Mouse (Mus musculus) limb, embryonic 13.5 days (tissue): Measurements from ENCODE around the gene Trp53tg5. TPM values are rescaled to one million over a fixed set of nuclear protein-coding genes. Genes with fewer than 3 reads are reported as not detected.

Experiments used
- ATAC-seq: fragments of 200-750 bp; cut with Nextera tagmentation; 2 replicates; pipeline ENCODE4 v1.8.0; 2017; ENCODE audit warnings: low read depth, moderate number of reproducible peaks, moderate TSS enrichment; ENCODE audit not compliant: low FRiP score
- H3K27ac ChIP-seq: fragments of 300-500 bp; sonication (generic); 2 replicates; pipeline ENCODE4 v1.5.1; 2015; ENCODE audit warnings: inconsistent platforms, mild to moderate bottlenecking, moderate library complexity
- H3K27me3 ChIP-seq: fragments of 300-500 bp; sonication (generic); 2 replicates; pipeline ENCODE4 v1.6.1; 2015; ENCODE audit warnings: mild to moderate bottlenecking, inconsistent platforms
- H3K36me3 ChIP-seq: fragments of 300-500 bp; sonication (generic); 2 replicates; pipeline ENCODE4 v1.6.1; 2015; ENCODE audit warnings: inconsistent platforms, mild to moderate bottlenecking, moderate library complexity
- H3K4me1 ChIP-seq: fragments of 300-500 bp; sonication (generic); 2 replicates; pipeline ENCODE4 v1.6.1; 2015; ENCODE audit warnings: inconsistent platforms
- H3K4me2 ChIP-seq: fragments of 300-500 bp; sonication (generic); replicated peaks from 2 replicates; pipeline ENCODE4 v1.6.1; 2015; ENCODE audit warnings: inconsistent platforms, mild to moderate bottlenecking, moderate library complexity
- H3K4me3 ChIP-seq: fragments of 300-500 bp; sonication (generic); 2 replicates; pipeline ENCODE4 v1.5.1; 2015; ENCODE audit warnings: moderate library complexity, mild to moderate bottlenecking, inconsistent platforms
- H3K9ac ChIP-seq: fragments of 300-500 bp; sonication (generic); 2 replicates; pipeline ENCODE4 v1.6.1; 2015; ENCODE audit warnings: mild to moderate bottlenecking, inconsistent platforms
- H3K9me3 ChIP-seq: fragments of 300-500 bp; sonication (generic); 2 replicates; pipeline ENCODE4 v1.6.1; 2016; ENCODE audit warnings: inconsistent platforms
- WGBS: fragments of 180-500 bp; shearing (Covaris S2); methylation state at CpG from one replicate; pipeline ENCODE4 v1.1.7; 2015; 5-methylcytosine and 5-hydroxymethylcytosine counted together
- polyA plus RNA-seq: library from polyadenylated mRNA; unstranded; fragments of >200 nt; fragmentation: Nextera tagmentation; extraction: Ambion mirVana; gene quantifications from 2 replicates; pipeline ENCODE4 v1.2.1, GENCODE M21; 2015

The Trp53tg5 gene
- polyA plus RNA-seq, 1 experiment from 2014 or later: not detected

GRCm38 (mm10) chr2:164512121-164512909 lies 38.8 kb upstream of the Trp53tg5 start:
- H3K4me3 ChIP-seq: no peak overlapping the region
- WGBS: 65% methylated on average over 11 of the region's 14 CpGs
- H3K9me3 ChIP-seq: peaks cover 6% of the 10 kb centered on the region; the same call in 1 of the 2 replicates
- no peak for ATAC-seq
- H3K9ac ChIP-seq: no peak overlapping the region
- H3K4me1 ChIP-seq: no peaks in the 10 kb centered on the region
- H3K4me2 ChIP-seq: no peak overlapping the region
- H3K27me3 ChIP-seq: no peaks in the 10 kb centered on the region
- no peak overlapping the region for H3K27ac ChIP-seq
- peaks cover 6% of the 10 kb centered on the region; the same call in 1 of the 2 replicates for H3K36me3 ChIP-seq

DNA sequence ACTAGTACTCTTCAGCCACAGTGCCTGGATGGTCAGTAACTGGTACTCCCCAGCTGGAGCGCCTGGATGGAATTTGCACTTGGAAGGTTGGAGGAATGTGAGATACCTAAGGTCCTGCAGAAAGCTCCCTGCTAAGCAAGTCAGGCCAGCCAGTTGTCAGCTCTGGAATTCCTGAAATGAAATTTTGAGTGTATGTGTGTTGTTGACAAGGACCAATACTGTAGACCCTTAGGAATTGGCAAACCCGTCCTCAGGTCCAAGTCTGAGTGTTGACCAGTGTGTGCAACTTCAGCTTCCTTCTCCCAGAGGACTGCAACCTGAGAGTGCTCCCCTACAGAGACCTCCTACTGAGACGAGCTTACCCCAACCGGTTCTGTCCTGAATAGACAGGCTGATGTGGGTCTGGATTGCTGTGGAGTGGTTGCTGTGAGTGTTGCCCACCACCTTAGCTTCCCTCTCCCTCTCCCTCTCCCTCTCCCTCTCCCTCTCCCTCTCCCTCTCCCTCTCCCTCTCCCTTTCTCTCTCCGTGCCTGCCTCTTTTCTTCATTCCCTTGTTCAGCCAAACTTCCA lies 37.2 kb upstream of the Trp53tg5 start:
- H3K36me3 ChIP-seq: peaks cover 22% of the 10 kb centered on the region
- 28% methylated on average over 5 of the region's 5 CpGs for WGBS
- H3K27ac ChIP-seq: no peak overlapping the region
- no peaks in the 10 kb centered on the region for H3K4me1 ChIP-seq
- H3K4me3 ChIP-seq: no peak overlapping the region
- H3K27me3 ChIP-seq: no peaks in the 10 kb centered on the region
- no peak for ATAC-seq
- H3K4me2 ChIP-seq: no peak overlapping the region
- H3K9me3 ChIP-seq: no peaks in the 10 kb centered on the region
- H3K9ac ChIP-seq: no peak overlapping the region

- 84% methylated on average over 19 of the region's 19 CpGs for WGBS
- H3K4me2 ChIP-seq: no peak overlapping the region
- H3K36me3 ChIP-seq: peaks cover 51% of the 10 kb centered on the region
Measured at GRCm38 (mm10) chr2:164507811-164508210, 34.3 kb upstream of the Trp53tg5 start.

GRCm38 (mm10) chr2:164505619-164506347 lies 32.3 kb upstream of the Trp53tg5 start:
- ATAC-seq: no peak
- H3K9me3 ChIP-seq: peaks cover 14% of the 10 kb centered on the region; the same call in 1 of the 2 replicates
- 95% methylated on average over 4 of the region's 4 CpGs for WGBS

More at GRCm38 (mm10) chr2:164507811-164508210, 34.3 kb upstream of the Trp53tg5 start:
- Histone ChIP-seq H3K27me3 (no peaks in the 10 kb centered on the region), H3K9ac (no peak overlapping the region), H3K4me3 (no peak overlapping the region), H3K4me1 (no peaks in the 10 kb centered on the region), H3K27ac (no peak overlapping the region), H3K9me3 (peaks cover 14% of the 10 kb centered on the region; the same call in 1 of the 2 replicates)
- no peak for ATAC-seq

GRCm38 (mm10) chr2:164504919-164505318 lies 31.4 kb upstream of the Trp53tg5 start:
- no peak overlapping the region for H3K27ac ChIP-seq
- peaks cover 78% of the 10 kb centered on the region for H3K36me3 ChIP-seq
- no peak for ATAC-seq
- peaks cover 14% of the 10 kb centered on the region; the same call in 1 of the 2 replicates for H3K9me3 ChIP-seq
- WGBS: 92% methylated on average over 3 of the region's 3 CpGs
- no peak overlapping the region for H3K4me3 ChIP-seq
- H3K4me1 ChIP-seq: no peaks in the 10 kb centered on the region
- H3K9ac ChIP-seq: no peak overlapping the region
- no peak overlapping the region for H3K4me2 ChIP-seq
- H3K27me3 ChIP-seq: no peaks in the 10 kb centered on the region

More at GRCm38 (mm10) chr2:164505619-164506347, 32.3 kb upstream of the Trp53tg5 start:
- no peaks in the 10 kb centered on the region for H3K27me3 ChIP-seq
- no peaks in the 10 kb centered on the region for H3K4me1 ChIP-seq
- no peak overlapping the region for H3K4me2 ChIP-seq
- peaks cover 69% of the 10 kb centered on the region for H3K36me3 ChIP-seq
- no peak overlapping the region for H3K27ac ChIP-seq
- H3K9ac ChIP-seq: no peak overlapping the region
- H3K4me3 ChIP-seq: no peak overlapping the region

GRCm38 (mm10) chr2:164500511-164500910 lies 27.0 kb upstream of the Trp53tg5 start:
- no peak overlapping the region for H3K4me2 ChIP-seq
- no peaks in the 10 kb centered on the region for H3K27me3 ChIP-seq
- no peak overlapping the region for H3K4me3 ChIP-seq
- H3K36me3 ChIP-seq: peaks cover 61% of the 10 kb centered on the region
- no peak overlapping the region for H3K9ac ChIP-seq
- no peak for ATAC-seq
- peaks cover 12% of the 10 kb centered on the region for H3K4me1 ChIP-seq
- peaks cover 14% of the 10 kb centered on the region; the same call in 1 of the 2 replicates for H3K9me3 ChIP-seq
- H3K27ac ChIP-seq: no peak overlapping the region
- WGBS: 88% methylated on average over 7 of the region's 7 CpGs

DNA sequence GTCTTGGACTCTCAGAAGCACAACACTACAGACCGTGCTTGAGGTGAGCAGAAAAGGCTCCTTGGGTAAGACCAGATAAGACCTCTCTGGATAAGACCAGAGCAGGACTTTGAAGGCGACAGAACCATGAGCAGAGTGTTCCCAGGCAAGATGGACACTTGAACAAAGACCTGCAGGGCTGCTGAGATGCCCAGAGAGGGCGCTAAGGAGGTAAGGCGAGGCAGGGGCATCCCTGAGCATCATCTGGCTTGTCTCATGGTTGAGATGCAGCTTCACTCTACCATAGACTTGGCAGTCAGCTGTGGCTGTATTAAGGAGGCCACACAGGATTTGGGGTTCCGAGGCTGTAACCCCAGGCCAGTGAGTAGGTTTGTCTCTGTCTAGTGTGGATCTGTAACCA lies 25.8 kb upstream of the Trp53tg5 start:
- Histone ChIP-seq H3K4me1 (peaks cover 12% of the 10 kb centered on the region), H3K27me3 (no peaks in the 10 kb centered on the region), H3K9ac (no peak overlapping the region), H3K4me3 (no peak overlapping the region), H3K36me3 (peaks cover 49% of the 10 kb centered on the region), H3K9me3 (peaks cover 7% of the 10 kb centered on the region; the same call in 1 of the 2 replicates), H3K27ac (no peak overlapping the region), H3K4me2 (no peak overlapping the region)
- WGBS: 69% methylated on average over 5 of the region's 5 CpGs
- no peak for ATAC-seq

- Histone ChIP-seq H3K4me2 (peak overlapping the region; percentile 98), H3K4me1 (peaks cover 12% of the 10 kb centered on the region), H3K27ac (no peak overlapping the region), H3K9me3 (no peaks in the 10 kb centered on the region), H3K9ac (peak overlapping the region; percentile 79), H3K27me3 (no peaks in the 10 kb centered on the region), H3K4me3 (peak overlapping the region; percentile 90), H3K36me3 (peaks cover 34% of the 10 kb centered on the region)
- ATAC-seq: peak; percentile 25; the same call in 1 of the 2 replicates
- 4% methylated on average over 21 of the region's 21 CpGs for WGBS
Measured at GRCm38 (mm10) chr2:164497691-164498268, 24.3 kb upstream of the Trp53tg5 start.

DNA sequence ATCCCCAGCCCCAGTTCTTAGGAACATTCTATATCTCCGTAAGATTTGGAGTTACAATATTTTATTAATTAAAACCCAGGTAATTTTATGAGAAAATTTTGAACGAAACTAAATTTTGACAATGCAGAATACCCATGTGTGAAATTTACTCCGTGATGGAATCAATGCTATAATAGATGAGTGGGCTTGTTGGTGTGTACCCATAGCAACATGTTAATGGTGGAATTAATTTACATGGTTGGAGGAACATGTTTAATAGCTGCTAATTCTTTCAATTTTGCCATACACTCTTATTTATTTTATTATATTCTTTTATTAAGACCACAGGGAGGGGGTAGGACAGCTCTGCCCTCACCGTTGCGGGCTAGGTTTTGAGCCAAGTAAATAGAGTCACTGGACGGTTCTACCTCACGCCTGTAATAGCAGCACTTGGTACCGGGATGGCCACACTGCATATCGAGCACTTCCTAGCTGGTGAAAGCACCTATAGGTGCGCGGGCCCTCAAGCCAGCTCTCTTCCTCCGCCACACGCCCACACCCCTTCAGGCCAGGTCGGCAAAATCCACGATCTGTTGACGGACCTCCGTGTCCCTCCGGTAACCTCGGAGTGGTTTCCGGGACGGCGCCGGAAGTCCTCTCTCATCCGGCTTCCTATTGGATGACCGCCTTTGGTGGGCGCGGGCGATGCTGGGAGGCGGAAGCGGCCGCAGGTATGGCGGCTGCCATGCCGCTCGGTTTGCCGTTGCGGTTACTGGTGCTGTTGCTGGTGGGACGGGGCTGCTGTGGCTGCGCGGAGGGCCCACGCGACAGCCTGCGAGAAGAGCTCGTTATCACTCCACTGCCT lies 23.5 kb upstream of the Trp53tg5 start, which contains the start of gene Pigt:
Gene Pigt (plus strand): TSS at position 674 of the 844 bp plus-strand sequence.
- H3K9me3 ChIP-seq: no peaks in the 10 kb centered on the region
- peak within 1 kb of the TSS; percentile 90 for H3K4me3 ChIP-seq
- H3K4me2 ChIP-seq: peak within 1 kb of the TSS; percentile 98
- peak within 1 kb of the TSS; percentile 79 for H3K9ac ChIP-seq
- H3K36me3 ChIP-seq: peaks cover 27% of the 10 kb centered on the region
- H3K27ac ChIP-seq: no peak within 1 kb of the TSS
- 4% methylated on average over 43 of the region's 43 CpGs for WGBS
- peaks cover 12% of the 10 kb centered on the region for H3K4me1 ChIP-seq
- no peaks in the 10 kb centered on the region for H3K27me3 ChIP-seq
- peak; percentile 92 for ATAC-seq

GRCm38 (mm10) chr2:164496331-164496730 lies 22.8 kb upstream of the Trp53tg5 start:
- no peaks in the 10 kb centered on the region for H3K9me3 ChIP-seq
- H3K27ac ChIP-seq: no peak overlapping the region
- H3K4me2 ChIP-seq: peak overlapping the region; percentile 98; the same call in 1 of the 2 replicates
- H3K4me3 ChIP-seq: peak overlapping the region; percentile 90; the same call in 1 of the 2 replicates
- no peaks in the 10 kb centered on the region for H3K27me3 ChIP-seq
- 55% methylated on average over 1 of the region's 1 CpGs for WGBS
- no peak for ATAC-seq
- H3K9ac ChIP-seq: no peak overlapping the region
- H3K4me1 ChIP-seq: peaks cover 12% of the 10 kb centered on the region
- H3K36me3 ChIP-seq: peaks cover 21% of the 10 kb centered on the region

- peaks cover 5% of the 10 kb centered on the region; the same call in 1 of the 2 replicates for H3K27me3 ChIP-seq
- WGBS: 62% methylated on average over 2 of the region's 2 CpGs
- no peaks in the 10 kb centered on the region for H3K9me3 ChIP-seq
- H3K4me1 ChIP-seq: peaks cover 12% of the 10 kb centered on the region
- no peak overlapping the region for H3K9ac ChIP-seq
- no peak overlapping the region for H3K4me3 ChIP-seq
- H3K27ac ChIP-seq: no peak overlapping the region
- no peak for ATAC-seq
- H3K36me3 ChIP-seq: peaks cover 6% of the 10 kb centered on the region
- no peak overlapping the region for H3K4me2 ChIP-seq
Measured at GRCm38 (mm10) chr2:164494126-164494525, 20.6 kb upstream of the Trp53tg5 start.
